Mouse (Mus musculus) testis, adult 2 months (tissue): ENCODE data around the gene Cyth1. TPM values are rescaled to one million over a fixed set of nuclear protein-coding genes. Genes with fewer than 3 reads are reported as not detected.

Experiments used
- H3K27ac ChIP-seq: fragments of 200-500 bp; 2 replicates; pipeline ENCODE4 v1.5.1; 2012; ENCODE audit warnings: low read depth, low read length; ENCODE audit not compliant: control insufficient read depth, insufficient read depth
- H3K27me3 ChIP-seq: fragments of 200-500 bp; 2 replicates; pipeline ENCODE4 v1.6.1; 2012; ENCODE audit warnings: mild to moderate bottlenecking, low read length, moderate library complexity; ENCODE audit not compliant: control insufficient read depth, insufficient read depth
- H3K36me3 ChIP-seq: fragments of 200-500 bp; 2 replicates; pipeline ENCODE4 v1.6.1; 2012; ENCODE audit warnings: mild to moderate bottlenecking, low read length; ENCODE audit not compliant: control insufficient read depth, insufficient read depth
- H3K4me1 ChIP-seq: fragments of 200-500 bp; 2 replicates; pipeline ENCODE4 v1.6.1; 2012; ENCODE audit warnings: low read length; ENCODE audit not compliant: control insufficient read depth, insufficient read depth
- H3K4me3 ChIP-seq: fragments of 200-500 bp; 2 replicates; pipeline ENCODE4 v1.5.1; 2012; ENCODE audit warnings: low read depth, mild to moderate bottlenecking, low read length, moderate library complexity, mixed read lengths; ENCODE audit not compliant: control insufficient read depth
- CTCF ChIP-seq: fragments of 200-500 bp; IDR thresholded peaks from 2 replicates; pipeline ENCODE4 v1.5.1; 2012; ENCODE audit warnings: low read depth, mild to moderate bottlenecking, inconsistent platforms, low read length, moderate library complexity; ENCODE audit not compliant: control insufficient read depth, insufficient read depth, insufficient replicate concordance
- POLR2A ChIP-seq: fragments of 200-500 bp; IDR thresholded peaks from 2 replicates; pipeline ENCODE4 v1.6.1; 2012; ENCODE audit warnings: low read depth, mild to moderate bottlenecking, inconsistent platforms, low read length, moderate library complexity; ENCODE audit not compliant: control insufficient read depth
- polyA plus RNA-seq: library from polyadenylated mRNA; depleted of rRNA; stranded (reverse); fragments of >200 nt; gene quantifications from 2 replicates; pipeline ENCODE4 v1.2.3, GENCODE M21; 2012

Gene Cyth1
- polyA plus RNA-seq, 1 experiment = 31.9 TPM

DNA sequence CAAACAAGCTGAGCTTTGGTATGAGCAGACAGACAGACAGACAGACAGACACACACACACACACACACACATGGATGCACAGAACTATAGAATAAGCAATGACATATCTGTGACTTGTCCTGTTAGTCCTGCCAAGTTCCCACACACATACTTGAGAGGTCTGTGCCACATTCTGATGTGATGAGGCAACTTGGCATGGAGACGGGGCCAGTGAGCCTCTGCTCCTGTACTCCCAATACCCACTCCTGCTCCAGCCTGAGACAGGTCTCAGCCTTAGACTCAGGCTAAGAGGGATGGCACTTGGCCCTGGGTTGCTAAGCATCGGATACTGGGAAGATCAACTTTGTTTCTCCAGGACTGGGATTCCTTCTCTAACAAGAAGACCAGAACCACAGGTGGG lies 87.6 kb downstream of the Cyth1 start:
- Histone ChIP-seq H3K27ac (no peak overlapping the region), H3K4me1 (no peaks in the 10 kb centered on the region), H3K4me3 (no peak overlapping the region), H3K27me3 (no peaks in the 10 kb centered on the region), H3K36me3 (no peaks in the 10 kb centered on the region; the same call in 1 of the 2 replicates)
- TF ChIP-seq POLR2A (no peak), CTCF (no peak)

DNA sequence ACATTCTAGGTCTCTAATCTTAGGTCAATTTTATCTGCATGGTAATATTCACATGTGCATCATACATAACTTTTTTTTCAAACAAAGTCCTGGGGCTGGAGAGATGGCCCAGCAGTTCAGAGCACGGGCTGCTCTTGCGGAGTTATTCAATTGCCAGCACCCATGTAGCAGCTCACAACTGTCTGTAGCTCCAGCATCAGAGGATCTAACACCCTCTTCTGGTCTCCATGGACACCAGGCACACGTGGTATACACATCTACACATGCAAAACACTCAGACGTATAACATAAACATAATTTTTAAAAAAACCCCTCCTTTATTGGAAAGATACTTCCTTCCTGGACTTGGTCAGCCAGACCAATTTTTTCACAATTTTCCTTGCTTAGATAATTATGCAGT lies 89.6 kb downstream of the Cyth1 start:
- no peaks in the 10 kb centered on the region for H3K27me3 ChIP-seq
- H3K27ac ChIP-seq = no peak overlapping the region
- H3K36me3 ChIP-seq = no peaks in the 10 kb centered on the region; the same call in 1 of the 2 replicates
- H3K4me3 ChIP-seq = no peak overlapping the region
- no peak for TF ChIP-seq POLR2A
- no peak for TF ChIP-seq CTCF
- no peaks in the 10 kb centered on the region for H3K4me1 ChIP-seq

DNA sequence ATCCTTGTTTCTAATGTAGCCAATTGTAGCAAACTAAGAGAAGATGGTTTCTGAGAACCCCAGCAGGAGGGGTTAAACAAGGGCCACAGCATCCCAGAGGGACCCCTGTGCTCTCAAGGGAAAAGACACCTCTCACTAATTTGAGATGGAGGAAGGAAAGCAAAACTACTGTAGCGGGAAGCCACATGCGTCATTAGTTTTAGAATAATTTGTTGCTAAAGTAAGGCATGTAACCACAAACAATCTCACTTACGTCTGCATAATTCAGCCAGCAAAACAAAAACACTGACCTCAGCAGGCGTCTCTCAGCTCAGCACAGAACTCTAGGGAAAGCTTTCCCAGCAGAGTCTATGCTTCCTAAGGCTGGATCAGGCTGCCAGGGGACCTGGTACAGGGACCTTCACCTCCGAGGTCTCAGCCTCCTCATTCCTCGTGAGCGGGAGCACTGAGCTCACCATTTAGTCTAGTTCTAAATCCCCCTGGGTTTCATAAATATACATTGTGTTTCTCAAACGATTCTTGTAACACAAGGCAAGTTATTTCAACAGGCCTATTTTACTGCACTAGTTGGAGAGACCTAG lies 91.8 kb downstream of the Cyth1 start:
- Histone ChIP-seq H3K36me3 (no peaks in the 10 kb centered on the region), H3K4me1 (peaks cover under 1% of the 10 kb centered on the region; the same call in 1 of the 2 replicates), H3K4me3 (no peak overlapping the region), H3K27me3 (no peaks in the 10 kb centered on the region), H3K27ac (no peak overlapping the region)
- TF ChIP-seq CTCF (no peak), POLR2A (no peak)

GRCm38 (mm10) chr11:118152964-118153363 lies 95.4 kb downstream of the Cyth1 start:
- Histone ChIP-seq H3K27me3 (no peaks in the 10 kb centered on the region), H3K36me3 (no peaks in the 10 kb centered on the region), H3K4me3 (no peak overlapping the region), H3K27ac (no peak overlapping the region), H3K4me1 (peaks cover 2% of the 10 kb centered on the region)
- TF ChIP-seq CTCF = no peak
- TF ChIP-seq POLR2A = no peak

- H3K4me1 ChIP-seq = peaks cover 2% of the 10 kb centered on the region
- no peaks in the 10 kb centered on the region for H3K36me3 ChIP-seq
- no peaks in the 10 kb centered on the region for H3K27me3 ChIP-seq
- H3K4me3 ChIP-seq = no peak overlapping the region
- no peak overlapping the region for H3K27ac ChIP-seq
- TF ChIP-seq CTCF (no peak), POLR2A (no peak)
Observed at GRCm38 (mm10) chr11:118151423-118152180, 96.8 kb downstream of the Cyth1 start.

GRCm38 (mm10) chr11:118150115-118150701 lies 98.2 kb downstream of the Cyth1 start:
- TF ChIP-seq CTCF = no peak
- no peak for TF ChIP-seq POLR2A

GRCm38 (mm10) chr11:118147877-118148637 lies 100.3 kb downstream of the Cyth1 start:
- no peaks in the 10 kb centered on the region for H3K27me3 ChIP-seq
- H3K36me3 ChIP-seq = no peaks in the 10 kb centered on the region
- peaks cover 2% of the 10 kb centered on the region for H3K4me1 ChIP-seq
- no peak overlapping the region for H3K4me3 ChIP-seq
- no peak for TF ChIP-seq POLR2A
- no peak for TF ChIP-seq CTCF
- no peak overlapping the region for H3K27ac ChIP-seq

More at GRCm38 (mm10) chr11:118150115-118150701, 98.2 kb downstream of the Cyth1 start:
- H3K4me3 ChIP-seq = no peak overlapping the region
- no peaks in the 10 kb centered on the region for H3K27me3 ChIP-seq
- H3K4me1 ChIP-seq = peaks cover 2% of the 10 kb centered on the region
- H3K27ac ChIP-seq = no peak overlapping the region
- no peaks in the 10 kb centered on the region for H3K36me3 ChIP-seq
